Mouse (Mus musculus) left cerebral cortex, postnatal 10 days (tissue): ENCODE measurements at regions not wholly inside any gene's neighbourhood (a gene's known extent, or its start where the extent isn't known, plus 50 kb on each side); places are given as distances from the start of the nearest gene placed in this dataset.
A peak's percentile ranks its signal among the peaks of the same experiment; 100 is the strongest.
"Not testable (repeated sequence)": the region's sequence is repeated elsewhere in the genome, so short reads cannot be mapped to it uniquely, and the experiment has no call there.

Experiments used
- DNase-seq, 2 experiments: peaks; one replicate each; pipeline ENCODE4 v3.0.0; 2021 to 2022; ENCODE audit warnings: low spot score in 2 of 2, mixed read lengths in 1 of 2; ENCODE audit errors: extremely low spot score in 1 of 2
- intact Hi-C: fragments of 180-260 bp; cut with DNase I; formaldehyde crosslinking; loops from one replicate; pipeline ENCODE4 v1.15.1; 2025

DNA sequence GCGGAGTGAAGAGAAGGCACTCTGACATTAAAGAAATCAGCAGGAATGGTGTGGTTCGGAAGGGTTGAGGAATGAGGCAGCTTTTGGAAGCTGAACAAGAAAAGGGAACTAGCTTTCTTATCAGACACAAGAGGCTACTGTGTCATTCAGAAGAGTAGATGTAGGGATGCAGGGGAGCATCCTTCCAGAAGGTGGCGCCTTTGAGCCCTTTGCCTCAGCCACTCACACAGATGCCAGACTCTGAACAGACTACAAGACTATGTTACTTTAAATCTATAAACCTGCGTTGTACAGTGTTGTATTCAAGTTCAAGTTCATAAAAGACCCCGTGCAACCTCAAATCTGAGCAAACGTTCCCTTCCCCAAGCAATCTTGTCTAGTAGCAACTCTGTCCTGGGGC, 128.9 kb downstream of the Kap start:
- DNase-seq, intact Hi-C loops: not testable (repeated sequence)

- intact Hi-C loops = loop anchor here (5.0 kb wide), 1 partner anchor 171 kb away; no protein-coding TSS in a partner anchor
These were observed 146.8 kb downstream of the Kap start for GRCm38 (mm10) chr6:133706712-133707111.

DNA sequence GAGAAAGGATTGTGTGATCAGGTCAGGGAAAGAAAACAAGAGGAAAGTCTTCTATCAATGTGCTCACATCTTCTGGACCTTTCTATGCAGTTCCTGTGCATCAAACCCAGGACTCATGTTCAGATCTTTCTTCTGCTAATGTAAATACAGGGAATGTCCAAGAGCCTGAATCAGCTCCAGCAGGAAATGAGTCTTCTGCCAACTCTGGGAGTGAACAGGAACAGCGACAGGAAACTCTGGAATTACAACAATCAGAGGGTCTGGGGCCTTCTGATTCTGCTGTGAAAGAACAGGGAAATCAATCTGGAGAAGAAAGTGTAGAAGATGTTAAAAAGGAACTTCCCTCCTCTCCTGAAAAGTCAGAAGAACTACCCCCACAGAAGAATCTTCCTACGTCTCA, 151.9 kb downstream of the Kap start:
- intact Hi-C loops = no loop called here
- DNase-seq = no peak

More at GRCm38 (mm10) chr6:133706712-133707111, 146.8 kb downstream of the Kap start:
- peak in 1 of 2 experiments; percentile 18 for DNase-seq
